Mouse (Mus musculus) retina, postnatal 7 days (tissue): ENCODE data around the gene Cdc42ep2.

Experiments
- DNase-seq: peaks from one replicate; pipeline ENCODE4 v3.0.0-alpha.2; 2012; ENCODE audit warnings: low read depth, low spot score

Gene Cdc42ep2

DNA sequence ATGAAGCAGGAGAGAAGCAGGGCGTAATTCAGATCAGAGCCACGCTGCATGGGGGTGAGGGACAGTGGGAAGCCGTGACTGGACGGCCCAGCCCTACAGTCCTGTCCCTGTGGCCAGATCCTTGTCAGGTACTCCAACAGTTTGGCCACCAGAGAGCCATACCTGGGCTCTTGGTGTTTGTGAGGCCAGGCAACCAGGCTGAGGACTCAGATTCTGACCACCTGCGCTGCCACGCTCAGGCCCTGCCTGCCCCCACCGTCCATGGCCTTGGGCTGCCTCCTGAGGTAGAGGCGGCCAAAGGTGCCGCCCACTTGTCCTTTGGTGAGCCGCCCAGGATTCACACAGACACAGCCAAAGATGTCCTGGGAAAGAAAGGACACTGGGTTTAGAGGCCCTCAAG is 16.0 kb upstream of the Cdc42ep2 start:
- DNase-seq: no peak

DNA sequence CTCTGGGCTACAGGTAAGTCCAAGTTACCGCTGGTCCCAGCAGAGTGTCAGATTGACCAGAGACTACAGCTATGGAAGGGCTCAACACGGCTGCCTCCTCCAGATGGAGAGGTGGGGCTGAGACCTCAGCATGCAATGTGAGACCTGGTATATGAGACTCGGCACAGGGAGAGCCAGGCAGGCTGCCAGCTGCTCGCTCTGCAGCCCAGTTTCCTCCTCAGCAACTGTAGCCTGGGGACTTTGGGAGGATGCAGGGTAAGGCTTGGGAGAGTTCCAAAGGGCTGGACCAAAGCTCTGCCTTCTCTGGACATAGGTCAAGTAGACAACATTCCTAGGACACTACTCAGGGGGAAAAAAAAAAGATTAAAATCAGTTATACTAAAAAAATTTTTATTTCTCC is 15.6 kb upstream of the Cdc42ep2 start:
- no peak for DNase-seq

DNA sequence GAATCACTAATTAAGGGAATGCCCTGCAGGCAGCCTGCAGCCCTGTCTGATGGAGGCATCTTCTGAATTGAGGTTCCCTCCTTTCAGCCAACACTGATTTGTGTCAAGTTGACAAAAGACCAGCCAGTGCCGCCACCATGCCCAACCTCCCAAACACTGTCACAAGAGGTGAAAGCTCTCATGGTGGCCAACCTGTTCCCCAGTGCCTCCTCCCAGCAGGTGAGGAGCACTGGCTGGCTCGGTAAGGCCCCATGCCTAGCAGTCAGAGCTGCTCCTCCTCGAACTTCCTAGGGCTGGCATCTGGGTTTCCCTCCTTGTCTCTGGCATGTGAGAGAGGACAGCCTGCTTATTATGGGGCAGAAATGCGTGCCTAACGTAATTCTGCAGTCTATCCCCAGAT is 15.1 kb upstream of the Cdc42ep2 start:
- DNase-seq: no peak

DNA sequence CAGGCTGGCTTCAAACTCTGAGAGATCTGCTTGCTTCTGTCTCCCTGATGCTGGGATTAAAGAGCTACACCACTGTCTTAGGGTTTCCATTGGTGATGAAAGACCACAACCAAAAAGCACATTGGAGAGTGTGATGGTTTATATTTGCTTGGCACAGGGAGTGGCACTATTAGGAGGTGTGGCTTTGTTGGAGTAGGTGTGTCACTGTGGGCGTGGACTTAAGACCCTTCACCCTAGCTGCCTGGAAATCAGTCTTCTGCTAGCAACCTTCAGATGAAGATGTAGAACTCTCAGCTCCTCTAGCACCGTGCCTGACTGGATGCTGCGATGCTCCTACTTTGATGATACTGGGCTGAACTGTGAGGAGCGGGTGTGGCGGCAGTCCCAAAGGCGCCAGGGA is 13.9 kb upstream of the Cdc42ep2 start:
- no peak for DNase-seq

DNA sequence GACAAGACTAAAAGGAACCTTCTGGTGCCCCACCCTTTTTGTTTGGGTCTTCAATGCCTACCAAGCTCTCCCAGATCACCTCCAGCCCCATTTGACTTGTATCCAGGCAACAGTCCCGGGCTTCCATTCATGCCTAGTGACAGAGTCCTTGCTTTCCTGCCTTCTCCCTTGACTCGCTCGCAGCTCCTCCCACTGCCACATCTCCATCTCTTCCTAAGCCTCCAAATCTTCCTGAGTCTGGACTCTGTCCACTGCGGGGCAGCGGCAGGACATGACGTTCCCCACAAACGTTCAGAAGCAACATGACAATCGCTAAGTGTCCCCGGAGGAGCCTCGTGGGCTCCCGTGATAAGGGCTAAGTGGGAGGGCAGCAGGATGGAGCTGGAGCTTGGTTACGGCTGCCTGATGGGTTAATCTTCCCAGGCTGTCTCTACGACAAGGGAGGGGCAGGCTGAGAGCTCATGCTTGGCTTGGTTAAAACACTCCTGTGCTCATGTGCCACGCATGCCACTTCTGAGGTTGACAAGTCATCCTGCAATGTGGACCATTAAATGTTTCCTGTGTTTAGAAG is 13.3 kb upstream of the Cdc42ep2 start:
- DNase-seq: no peak

DNA sequence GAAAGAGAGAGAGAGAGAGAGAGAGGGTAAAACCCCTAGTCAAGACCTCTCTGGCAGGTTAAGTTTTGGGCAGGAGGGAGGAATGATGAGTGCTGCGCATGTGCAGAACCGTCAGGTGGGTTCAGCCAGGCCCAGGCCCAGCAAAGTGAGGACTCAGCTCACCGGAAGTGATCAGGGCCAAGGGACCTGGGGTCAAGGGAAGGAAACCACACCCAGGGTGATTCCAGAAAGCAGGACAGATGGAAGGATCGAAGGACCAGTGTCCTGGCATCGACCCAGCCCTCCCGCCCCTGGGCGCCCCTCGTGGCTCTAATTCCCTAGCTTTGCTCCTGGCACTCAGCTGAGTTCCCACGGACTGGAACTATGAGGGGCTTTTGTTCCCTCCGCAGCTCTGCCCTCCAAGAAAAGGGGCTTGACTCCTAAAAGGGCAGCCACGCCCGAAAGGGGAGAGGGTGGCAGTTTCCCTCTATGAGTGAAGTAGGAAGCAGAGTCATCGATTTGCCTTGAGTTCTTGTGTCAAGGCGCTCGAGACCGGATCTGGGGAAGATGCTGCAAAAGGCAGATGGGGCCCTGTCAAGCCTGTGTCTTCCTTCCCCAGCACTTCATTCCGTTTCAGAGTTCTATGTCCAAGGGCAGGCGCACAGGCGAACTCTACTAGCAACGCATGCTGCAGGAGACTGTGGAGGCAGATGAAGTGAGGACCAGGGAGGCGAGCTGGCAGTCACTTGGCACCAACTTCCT is 12.6 kb upstream of the Cdc42ep2 start:
- no peak for DNase-seq

DNA sequence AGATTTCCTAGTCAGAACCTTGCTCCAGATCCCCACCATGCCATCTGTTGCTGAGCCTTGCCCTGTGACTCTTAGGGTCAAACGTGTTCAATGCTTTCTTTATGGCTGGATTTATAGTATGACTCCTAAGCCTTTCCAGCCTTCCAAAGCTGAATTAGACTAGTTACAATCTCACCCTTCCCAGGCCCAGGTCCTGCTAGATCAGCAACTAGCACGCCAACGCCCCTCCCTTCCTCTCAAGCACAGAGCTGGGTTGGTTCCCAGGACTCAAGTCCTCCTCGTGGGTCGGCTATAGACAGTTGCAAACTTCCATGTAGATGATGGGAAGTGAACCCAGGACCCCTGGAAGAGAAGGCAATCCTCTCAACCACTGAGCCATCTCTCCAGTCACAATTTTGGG is 11.1 kb upstream of the Cdc42ep2 start:
- DNase-seq: no peak

DNA sequence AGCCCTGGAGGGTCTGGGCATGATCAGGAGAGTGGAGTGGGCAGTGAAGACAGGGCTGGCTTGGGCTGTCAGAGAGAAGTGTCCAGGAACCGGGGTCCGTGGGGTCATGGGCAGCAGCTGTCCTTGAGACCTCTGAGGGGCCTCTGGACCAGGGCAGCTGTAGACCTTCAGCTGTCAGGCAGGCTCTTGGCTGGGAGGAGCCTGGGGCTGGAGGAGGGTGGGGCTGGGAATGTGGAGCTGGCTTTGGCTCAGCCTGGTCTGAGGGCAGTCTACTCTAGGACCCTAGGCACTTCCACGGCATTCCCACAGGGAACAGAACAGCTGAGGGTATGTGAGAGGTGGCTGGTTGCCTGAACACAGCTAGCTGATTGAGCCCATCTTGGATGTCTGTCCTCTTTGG is 10.7 kb upstream of the Cdc42ep2 start:
- DNase-seq: no peak

DNA sequence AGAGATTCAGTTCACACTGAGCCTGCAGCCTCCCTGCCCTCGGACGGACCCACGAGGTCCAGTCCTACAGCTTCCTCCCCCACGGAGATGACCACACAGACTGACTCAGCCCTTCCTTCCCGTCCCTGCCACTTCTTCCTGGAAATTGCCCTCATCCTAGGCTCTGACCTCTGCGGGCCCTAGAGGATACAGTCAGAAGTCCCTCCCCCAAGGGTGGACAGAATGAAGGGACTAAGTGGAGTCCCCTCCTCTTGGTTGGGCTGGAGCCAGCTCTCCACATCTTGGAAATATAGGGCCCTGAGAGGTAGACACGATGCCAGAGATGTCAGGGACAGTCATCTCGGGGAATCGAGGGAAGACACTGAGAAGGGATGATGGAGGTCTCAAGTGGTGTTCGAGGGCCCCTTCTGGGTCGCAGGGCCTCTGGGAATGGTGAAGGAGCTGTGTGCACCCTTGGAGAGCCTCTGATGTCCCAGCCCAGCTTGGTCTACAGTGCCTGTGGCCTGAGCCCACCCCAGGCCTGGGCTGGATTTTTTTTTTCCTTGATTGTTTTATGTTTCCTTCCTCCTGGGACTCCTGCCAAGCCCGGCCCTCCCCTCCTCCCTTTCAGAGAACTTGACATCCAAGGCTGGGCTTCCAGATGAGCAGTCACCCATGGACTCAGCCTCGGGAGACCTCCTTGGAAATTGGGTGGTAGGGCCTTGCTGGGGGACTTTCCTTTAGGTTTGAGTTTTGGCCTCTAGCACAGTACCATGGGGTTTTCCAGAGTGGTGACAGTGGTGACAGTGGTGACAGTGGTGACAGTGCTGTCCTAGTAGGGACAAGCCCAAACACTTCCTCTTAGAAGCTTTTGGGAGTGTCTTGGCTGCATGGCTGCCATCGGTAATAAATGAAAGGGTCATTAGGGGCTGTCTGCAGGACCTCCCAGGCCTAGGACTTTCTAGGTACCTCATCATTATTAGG is 5.3 kb upstream of the Cdc42ep2 start:
- DNase-seq: no peak

DNA sequence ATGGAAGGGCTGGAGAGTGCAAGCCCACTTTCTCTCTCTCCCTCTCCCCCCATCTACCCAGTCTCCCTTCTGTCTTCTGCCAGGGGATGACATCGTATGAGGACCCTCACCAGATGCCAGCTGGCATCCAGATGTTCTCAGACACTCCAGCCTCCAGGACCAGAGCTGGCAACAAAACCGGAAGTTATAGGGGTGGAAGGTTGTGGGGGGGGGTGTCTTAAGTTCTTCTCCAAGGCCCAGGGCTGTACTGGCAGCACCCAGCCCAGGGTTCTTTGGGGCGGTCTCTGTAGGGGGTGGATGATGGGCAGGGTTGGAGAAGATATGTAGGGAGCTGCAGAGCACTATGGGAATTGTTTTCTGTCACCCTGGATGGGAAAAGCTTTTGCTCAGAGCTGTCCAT is 3.9 kb upstream of the Cdc42ep2 start:
- DNase-seq: no peak

DNA sequence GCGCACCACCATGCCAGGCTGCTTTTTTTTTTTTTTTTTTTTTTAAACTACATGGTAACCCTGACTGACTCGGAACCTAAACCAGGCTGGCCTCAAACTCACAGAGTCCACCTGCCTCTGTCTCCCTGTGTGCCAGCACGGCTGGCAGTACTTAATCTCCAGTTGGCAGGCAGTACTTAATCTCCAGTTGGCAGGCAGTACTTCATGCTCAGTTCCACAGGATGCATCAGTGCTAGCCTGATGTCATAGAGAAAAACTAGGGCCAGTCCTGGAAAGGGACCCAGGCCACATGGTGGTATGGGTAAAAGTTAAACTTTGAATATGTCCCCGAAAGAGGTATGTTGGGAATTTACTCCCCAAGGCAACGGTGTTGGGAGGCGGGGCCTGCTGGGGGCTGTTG is 3.5 kb upstream of the Cdc42ep2 start:
- DNase-seq: no peak

DNA sequence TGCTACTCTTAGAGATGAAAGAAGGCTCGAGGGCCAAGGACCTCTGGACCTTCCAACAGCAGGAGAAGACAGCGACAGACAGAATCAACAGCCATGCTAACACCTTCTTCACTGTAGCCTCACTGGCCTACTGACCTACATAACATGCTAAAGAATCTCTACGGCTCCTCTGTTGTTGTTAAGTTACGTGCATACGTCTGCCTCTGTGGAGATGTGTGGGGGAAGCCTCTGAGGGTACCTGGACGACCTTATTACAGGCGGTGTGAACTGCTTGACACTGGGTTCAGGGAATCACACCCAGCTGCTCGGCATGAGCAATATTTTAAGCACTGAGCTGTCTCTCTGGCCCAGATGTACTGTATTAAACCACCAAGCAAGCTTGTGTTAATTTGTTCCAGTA is 2.9 kb upstream of the Cdc42ep2 start:
- no peak for DNase-seq

DNA sequence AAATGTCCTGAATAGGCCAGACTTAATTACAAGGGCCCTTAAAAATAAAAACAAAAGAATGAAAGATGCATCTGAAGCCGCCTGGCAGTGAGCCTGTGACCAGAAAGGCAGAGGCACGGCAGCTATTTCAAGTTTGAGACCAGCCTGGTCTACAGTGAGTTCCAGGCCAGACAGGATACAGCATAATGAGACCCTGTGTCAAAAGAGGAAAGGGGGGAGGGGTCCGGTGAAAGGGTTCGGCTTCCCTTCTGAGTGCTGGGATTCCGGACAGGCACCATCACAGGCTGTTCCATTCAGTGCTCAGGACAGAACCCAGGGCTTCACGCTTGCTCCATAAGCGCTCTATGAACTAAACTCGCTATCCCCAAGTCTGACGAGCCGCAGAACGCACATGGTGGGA is 2.4 kb upstream of the Cdc42ep2 start:
- DNase-seq: no peak

DNA sequence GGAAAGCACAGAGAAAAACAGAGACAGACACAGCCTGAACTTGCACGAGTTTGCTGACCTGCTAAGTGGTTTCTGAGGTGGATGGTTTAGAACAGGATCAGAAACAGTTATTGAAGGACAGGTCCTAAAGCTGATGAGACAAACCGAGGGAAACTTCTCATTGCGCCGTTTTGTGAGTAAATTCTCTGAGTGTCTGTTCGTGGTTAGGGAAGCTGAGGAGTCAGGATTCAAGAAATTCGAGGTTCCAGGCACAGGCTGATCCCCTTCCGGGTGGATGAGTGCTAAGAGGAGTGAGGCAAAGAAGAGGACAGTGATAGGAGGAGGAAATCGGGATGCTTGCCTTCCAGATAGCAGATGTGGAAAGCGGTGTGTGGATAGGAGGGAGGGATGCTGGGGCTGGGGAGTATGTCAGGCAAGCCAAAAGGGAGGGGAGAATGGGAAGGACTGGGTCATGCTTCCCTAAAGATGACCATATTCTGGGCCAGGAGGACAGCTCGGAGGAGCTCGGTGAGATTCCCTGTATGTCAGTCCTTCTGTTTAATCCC is 767 bp upstream of the Cdc42ep2 start:
- DNase-seq: no peak

DNA sequence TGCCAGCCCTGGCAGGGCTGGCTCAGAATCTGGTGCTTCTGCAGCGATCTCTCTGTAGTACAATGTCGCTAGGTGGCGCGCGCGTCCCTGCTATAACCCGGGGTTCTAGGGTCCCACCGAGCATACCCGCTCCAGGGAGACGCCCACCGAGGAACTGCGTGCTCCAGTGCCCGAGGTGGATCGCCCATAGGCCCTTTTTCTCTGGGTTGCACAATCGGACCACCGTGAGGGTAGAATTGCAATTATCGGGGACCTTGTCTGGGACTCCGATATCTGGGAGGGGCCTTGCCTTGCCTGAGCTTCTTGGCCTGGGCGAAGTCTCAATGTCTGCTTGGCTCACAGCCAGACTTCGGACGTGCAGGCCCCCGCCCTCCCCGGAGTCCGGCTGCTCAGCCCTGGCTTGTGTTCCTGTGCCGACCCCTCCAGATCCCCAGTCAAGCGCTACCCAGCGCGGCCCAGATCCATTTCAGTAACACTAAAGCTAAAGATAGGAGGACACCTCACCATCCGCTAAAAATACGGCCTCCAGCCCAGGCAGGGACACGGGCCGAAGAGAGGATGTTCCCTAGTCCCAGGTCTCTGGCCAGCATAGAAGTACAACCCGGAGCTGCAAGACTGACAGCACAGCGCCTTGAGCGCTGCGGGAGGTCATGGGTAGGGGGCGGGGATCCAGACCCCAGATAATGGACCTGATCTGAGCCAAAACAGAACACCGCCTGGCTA is 465 bp downstream of the Cdc42ep2 start:
- DNase-seq: peak; percentile 78

DNA sequence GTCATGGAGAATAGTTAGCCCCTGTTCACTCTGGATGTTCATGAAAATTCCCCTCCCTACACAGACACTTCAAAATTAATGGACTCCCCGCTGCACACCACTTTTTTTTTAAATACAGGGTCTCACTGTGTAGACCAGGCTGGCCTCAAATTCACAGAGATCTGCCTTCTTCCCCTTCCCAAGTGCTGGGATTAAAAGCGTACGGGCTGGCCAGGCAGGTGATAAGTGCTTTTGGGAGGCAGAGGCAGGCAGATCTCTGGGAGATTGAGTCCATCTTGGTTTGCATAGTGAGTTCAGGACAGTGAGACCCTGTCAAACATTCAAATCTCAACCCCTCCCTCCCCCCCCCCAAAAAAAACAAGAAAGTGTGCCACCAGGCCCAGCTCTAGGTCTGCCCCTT is 1.7 kb downstream of the Cdc42ep2 start:
- no peak for DNase-seq

DNA sequence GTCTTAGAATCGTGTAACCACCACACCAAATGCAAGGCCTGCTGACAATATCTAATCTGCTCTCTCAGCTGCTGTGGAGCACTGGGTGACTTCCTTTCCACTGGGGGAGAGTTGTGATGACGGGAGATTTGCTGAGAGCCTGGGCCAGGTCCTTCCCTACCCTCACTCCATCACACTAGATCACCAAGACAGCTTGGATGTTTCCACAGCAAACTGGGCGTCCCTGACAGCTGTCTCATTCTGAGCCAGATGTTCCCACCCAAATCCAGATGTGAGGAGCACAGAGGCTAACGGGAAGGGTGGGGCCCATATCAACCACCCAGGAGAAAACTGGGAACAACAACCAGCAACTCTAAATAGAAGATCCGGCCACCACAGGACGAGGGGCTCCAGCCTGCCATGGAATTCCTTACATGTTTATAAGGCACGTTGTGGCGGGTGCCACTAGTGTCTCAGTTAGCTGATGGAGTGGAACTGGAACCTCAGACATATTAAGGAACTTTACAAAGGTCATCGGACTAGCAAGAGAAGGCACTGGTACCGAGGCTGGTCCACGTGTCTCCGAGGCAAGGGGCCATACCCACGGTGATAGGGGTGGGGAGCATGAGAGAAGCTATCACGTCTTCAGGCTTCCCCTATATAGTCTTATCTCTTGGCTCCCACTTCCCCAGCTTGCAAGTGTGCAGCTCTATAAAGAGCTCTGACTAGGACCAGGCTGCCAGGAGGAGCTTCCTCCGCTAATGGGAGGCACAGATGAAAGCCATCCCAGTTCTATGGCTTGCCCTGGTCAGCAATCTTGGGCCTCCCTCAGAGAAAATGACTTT is 2.3 kb downstream of the Cdc42ep2 start:
- no peak for DNase-seq

DNA sequence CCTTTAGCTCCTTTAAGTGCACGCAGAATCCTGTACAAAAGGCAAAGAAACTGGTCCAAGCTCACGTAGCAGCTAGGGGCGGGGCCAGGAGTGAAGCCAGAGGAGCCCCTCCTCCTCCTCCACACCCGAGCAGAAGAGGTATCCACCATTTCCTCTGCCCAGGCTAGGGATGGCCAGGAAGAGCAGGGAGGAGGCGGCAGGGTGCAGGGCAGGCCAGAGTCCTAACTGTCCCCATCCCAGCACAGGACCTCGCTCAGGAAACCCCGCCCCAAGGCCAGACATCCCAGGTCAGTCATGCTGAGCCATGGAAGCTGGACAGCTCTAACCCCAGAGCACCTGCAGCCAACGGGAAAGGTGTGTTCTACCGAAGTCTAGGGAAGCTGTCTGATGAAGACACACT is 2.9 kb downstream of the Cdc42ep2 start:
- no peak for DNase-seq

DNA sequence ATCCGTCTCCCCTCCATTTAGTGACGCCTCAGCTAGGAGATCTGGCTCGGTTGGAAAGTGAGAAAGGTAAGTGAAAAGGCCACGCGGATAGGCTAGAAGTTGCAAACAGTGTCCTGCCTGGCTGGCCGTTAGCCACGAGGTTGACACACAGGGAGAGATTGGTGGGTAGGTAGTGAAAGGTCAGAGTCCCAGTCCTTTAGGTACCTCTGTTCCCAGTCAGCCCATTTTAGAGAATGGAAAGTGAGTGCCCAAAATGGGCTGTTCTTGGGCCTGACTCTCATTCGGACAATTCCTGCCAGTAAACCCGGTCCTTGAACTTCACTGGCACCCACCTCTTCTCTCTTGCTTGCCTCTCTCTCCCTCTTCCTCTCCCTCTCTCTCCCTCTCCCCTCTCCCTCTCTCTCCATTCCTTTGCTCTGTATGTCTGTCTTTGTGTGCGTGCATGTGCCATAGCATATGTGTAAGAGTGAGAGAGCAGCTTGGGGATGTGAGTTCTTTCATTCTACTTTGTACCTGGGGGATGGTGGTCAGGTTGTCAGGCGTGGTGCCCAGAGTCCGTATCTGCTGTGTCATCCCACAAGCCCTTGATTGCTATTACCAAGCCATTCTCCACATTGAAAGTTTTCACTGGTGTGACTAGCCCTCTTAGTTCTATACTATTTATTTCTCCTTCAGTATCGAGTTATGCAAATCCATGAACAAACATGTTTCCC is 11.5 kb downstream of the Cdc42ep2 start, which contains the start of gene Dpf2:
TSS of gene Dpf2 (minus strand) at position 4 of the 713 bp plus-strand sequence.
- no peak for DNase-seq
